9 mouse cellular contexts compared by ENCODE assay signal in genomic region chr2:18778220-18778619, GRCm38 (mm10).
DNase-seq lines count a peak whose midpoint lies in the region; ATAC-seq lines count a peak whose summit lies in the region.
"Had no signal": no experiment of that assay in that cellular context is flagged by ENCODE, and none has a peak within 500 bp of the region (broad histone marks: within the 10 kb centered on the region; RNA-seq: fewer than 3 reads in every experiment).

No protein-coding gene starts in this region.

- H3K9ac ChIP-seq in forebrain, embryonic 12.5 days = no peak overlapping the region
- no peak overlapping the region for H3K9ac ChIP-seq in intestine, embryonic 15.5 days

- H3K27ac ChIP-seq in forebrain, embryonic 12.5 days = 0 out of 2 replicates have a peak overlapping the region, but pooled peaks have one; percentile 19
- H3K27ac ChIP-seq in intestine, embryonic 15.5 days = no peak overlapping the region
- H3K27ac ChIP-seq: heart, adult 2 months had no signal

- peak; percentile 95 for ATAC-seq in forebrain, embryonic 12.5 days (ENCODE audit: low FRiP score)
- peak; percentile 76 for ATAC-seq in intestine, embryonic 15.5 days

- peak overlapping the region; percentile 21 for H3K4me2 ChIP-seq in forebrain, embryonic 12.5 days
- peak overlapping the region; percentile 41 for H3K4me2 ChIP-seq in intestine, embryonic 15.5 days (replicated peaks)

- peaks cover 10% of the 10 kb centered on the region for H3K4me1 ChIP-seq in forebrain, embryonic 12.5 days
- H3K4me1 ChIP-seq in intestine, embryonic 15.5 days (replicated peaks) = no peaks in the 10 kb centered on the region

- H3K4me3 ChIP-seq in forebrain, embryonic 12.5 days (replicated peaks) = no peak overlapping the region
- H3K4me3 ChIP-seq in intestine, embryonic 15.5 days (replicated peaks) = no peak overlapping the region
- H3K4me3 ChIP-seq: heart, adult 2 months had no signal

- H3K27me3 ChIP-seq in forebrain, embryonic 12.5 days = peaks cover 66% of the 10 kb centered on the region
- H3K27me3 ChIP-seq in intestine, embryonic 15.5 days (replicated peaks) = no peaks in the 10 kb centered on the region

- H3K36me3 ChIP-seq in forebrain, embryonic 12.5 days (replicated peaks) = no peaks in the 10 kb centered on the region
- H3K36me3 ChIP-seq in intestine, embryonic 15.5 days = no peaks in the 10 kb centered on the region

- H3K9me3 ChIP-seq in forebrain, embryonic 12.5 days = no peaks in the 10 kb centered on the region
- no peaks in the 10 kb centered on the region for H3K9me3 ChIP-seq in intestine, embryonic 15.5 days

- peak; percentile 51 to 59 for DNase-seq in right cerebral cortex, postnatal 10 days (ENCODE audit: low spot score in 2 of 2)
- DNase-seq in right cerebral cortex, adult 18-20 months = no peak
- peak; percentile 39 for DNase-seq in lung, postnatal 36 days
- DNase-seq in testis, postnatal 14 days (ENCODE audit: low spot score) = peak; percentile 27
- no peak for DNase-seq in frontal cortex, postnatal 14 days (ENCODE audit: low spot score in 2 of 2)
- no peak for DNase-seq in gastrocnemius, postnatal 4 days (ENCODE audit: low spot score in 2 of 2)

- WGBS in forebrain, embryonic 12.5 days = 3% methylated on average over 9 of the region's 9 CpGs
- WGBS in intestine, embryonic 15.5 days = 21% methylated on average over 9 of the region's 9 CpGs

Comparison
In these comparisons a context has a peak if more than half of its experiments do, and no peak if none do; other contexts are left out.
1. DNase-seq: peak in right cerebral cortex, postnatal 10 days (2 of 2), lung, postnatal 36 days (single experiment) and testis, postnatal 14 days (single experiment); none in right cerebral cortex, adult 18-20 months (single experiment), frontal cortex, postnatal 14 days (0 of 2) and gastrocnemius, postnatal 4 days (0 of 2).